Mouse (Mus musculus) left cerebral cortex, adult 11 months (tissue): ENCODE results near the gene Olfr31.

Experiments
- DNase-seq: peaks from one replicate; pipeline ENCODE4 v3.0.0; 2022; ENCODE audit warnings: low spot score

Olfr31 gene

DNA sequence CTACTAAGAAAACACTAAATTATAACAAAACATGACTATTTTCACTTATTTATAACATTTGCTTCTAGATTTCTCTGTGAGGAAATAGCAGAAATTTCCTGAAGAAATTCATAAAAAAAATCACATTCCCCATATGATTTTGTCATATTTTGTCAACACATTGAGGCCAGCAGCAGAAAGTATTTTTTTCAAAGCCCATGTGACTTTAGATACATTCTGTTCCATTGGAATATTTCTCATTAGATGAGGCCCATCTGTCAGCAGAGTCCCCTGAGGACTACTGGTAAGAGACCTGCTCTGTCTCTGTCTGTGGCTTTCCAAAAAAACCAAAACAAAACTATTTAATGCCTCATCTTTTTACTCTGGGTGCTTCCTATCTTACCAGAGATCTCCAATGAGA is at the start of gene Olfr31:
Gene Olfr31 (plus strand): TSS at position 301 of the 400 bp plus-strand sequence.
- no peak for DNase-seq

DNA sequence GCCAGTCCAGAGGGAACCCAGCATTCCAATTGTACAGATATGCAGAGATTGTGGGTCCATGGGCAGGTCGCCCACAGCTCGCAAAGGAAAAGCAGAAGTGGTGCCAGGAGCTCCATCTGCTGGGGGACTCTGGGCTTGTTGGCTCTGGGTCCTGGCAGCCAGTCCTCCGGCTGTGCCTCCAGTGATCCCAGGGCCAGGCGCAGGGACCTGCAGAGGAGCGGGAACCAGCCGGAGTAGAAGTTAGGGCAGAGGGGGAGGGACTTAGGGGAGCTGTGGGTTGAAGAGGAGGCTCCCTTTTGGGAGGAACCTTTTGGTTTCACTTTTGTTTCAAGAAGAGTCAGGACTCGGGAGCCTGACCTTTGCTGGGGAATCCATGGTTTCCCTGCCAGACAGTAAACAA is 28.2 kb upstream of the Olfr31 start:
- no peak for DNase-seq

DNA sequence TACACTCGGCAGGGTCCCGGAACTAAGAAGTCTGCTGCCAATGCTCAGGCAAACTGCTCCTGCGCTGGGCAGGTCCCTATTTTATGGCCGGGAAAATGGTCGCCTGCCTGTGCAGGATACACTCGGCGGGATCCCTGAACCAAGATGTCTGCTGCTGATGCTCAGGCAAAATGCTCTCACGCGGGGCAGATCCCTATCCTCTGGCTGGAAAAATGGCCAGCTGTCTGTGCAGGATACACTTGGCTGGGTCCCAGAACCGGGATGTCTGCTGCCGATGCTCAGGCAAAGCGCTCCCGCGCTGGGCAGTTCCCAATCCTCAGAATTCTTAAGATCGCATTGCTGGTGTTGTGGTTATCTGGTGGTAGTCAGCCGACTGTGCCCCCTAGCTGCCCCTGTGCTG is 13.7 kb upstream of the Olfr31 start:
- no peak for DNase-seq

DNA sequence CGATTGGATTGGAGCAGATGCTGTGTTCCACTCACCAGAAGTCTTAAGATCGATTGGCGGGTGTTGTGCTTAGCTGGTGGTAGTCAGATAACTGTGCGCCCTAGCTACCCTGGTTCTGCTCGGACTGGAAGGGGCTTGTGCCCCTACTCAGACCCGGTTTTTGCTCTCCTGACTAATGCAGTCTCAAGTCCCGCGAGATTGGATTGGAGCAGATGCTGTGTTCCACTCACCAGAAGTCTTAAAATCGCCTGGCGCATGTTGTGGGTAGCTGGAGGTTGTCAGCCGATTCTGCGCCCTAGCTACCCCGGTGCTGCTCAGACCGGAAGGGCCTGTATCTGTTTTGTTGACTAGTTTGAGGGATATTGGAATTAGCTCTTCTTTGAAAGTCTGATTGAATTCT is 13.2 kb upstream of the Olfr31 start:
- DNase-seq = no peak

DNA sequence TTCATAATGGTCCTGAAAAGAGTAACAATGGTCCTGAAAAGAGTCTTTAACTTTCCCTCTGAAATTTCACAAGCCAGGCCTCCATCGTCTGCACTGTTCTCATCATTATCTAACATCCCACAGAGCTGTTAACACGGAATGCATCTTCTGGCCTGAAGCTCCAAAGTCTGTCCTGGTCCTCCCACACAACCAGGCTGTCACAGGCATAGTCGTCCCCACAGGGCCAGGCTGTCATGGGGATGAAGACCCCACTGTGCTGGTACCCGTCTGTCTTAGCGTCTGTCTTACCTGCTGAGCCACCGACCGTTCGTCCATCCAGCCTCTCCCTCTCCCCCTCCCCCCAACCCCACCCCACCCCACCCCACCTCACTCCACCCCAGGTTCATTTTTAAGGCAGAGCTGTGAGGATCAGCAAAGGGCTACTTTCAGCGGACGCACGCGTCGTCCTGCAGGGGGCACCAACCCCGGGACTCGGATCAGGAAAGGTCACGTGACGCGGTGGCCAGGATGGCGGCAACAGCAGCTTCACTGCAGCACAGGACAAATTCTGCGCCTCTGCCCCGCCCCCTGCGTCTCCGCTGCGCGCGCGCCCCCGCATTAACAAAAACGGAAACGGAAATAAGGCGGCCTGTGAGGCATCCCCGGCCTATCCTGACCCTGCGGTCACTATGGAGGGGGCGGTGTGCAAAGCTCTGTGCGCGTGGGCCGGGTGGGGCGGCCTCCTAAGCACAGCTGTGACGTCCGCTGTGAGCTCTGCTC is 22.7 kb downstream of the Olfr31 start:
- peak; percentile 80 for DNase-seq

DNA sequence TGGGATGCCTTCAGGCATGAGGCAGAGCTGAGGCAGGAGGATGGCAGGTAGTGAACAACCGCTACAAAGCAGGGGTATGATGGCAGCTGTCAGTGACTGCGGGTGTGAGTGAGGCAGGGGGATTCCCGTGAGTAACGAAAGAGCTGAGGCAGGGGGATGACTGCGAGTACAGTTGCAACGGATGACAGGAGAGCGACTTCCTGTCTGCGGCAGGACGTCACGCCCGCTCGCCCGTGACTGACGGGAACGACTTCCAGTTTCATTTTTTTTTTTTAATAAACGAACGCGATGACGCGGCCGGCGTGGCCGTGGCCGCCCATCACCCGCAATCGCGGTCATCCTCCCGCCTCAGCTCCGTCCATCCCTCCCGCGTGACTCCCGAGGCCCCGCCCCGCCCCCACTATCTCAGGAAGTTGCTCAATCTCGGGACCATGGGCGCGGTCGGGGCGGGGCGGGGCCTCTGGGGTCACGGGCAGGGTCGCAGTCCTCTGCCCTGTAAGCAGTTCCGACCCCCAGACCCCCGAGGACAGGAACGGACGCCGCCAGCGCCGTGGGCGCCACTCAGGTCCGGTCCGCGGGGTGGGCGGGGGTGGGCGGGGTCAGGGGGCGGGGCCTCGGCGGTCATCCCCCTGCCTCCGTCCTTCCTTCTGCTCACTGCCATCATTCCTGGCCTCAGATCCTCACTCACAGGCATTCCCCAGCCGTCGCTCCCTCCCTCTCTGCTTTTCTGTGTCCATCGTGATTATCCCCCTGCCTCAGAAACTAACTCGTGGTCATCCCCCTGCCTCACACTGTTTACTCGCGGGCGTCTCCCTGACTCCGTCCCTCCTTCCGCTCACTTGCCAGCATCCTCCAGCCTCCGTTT is 23.6 kb downstream of the Olfr31 start, which contains the start of gene Il3ra:
Gene Il3ra (plus strand): TSS at position 328 of the 865 bp plus-strand sequence.
- no peak for DNase-seq

DNA sequence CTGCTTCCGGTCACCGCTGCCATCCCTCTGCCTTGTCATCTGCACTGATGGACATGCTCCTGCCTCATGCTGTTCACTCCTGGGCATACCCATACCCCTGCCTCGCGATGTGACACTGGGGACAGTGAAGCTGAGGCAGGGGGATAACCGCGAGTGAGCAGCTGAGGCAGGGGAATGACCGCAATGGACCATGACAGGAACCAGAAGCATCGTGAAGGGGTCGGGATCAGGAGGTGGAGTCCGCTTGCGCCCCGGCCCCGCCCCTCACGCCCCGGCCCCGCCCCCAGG is 24.1 kb downstream of the Olfr31 start:
- DNase-seq = no peak

DNA sequence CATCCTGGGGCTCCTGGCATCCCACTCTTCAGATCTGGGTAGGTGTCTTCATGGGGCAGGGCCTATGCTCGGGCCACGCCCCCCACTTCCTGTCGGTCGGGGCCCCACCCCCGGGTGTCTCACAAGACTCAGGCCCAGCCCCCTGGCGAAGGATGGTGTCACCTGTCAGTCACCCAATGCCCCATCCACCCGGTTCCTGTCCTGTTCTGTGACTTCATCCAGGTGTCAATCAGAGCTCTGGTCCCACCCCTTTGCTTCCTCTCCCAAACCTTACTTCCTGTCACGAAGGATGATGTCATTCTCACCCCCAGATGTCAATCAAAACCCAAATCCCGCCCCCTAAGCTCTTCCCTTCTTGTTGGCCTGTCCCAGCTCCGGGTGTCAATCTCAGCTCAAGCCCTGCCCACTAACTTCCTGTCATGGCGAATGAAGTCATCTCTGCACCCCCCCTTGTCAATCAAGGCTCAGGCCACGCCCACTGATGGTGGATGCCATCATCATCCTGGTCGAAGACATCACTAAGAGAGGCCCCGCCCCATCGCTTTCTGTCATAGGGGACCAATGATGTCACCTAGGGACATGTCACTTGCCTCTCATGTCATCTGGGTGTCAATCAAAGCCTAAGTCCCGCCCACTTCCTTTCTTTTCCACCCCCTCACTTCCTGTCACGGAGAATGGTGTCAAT is 24.7 kb downstream of the Olfr31 start:
- no peak for DNase-seq

DNA sequence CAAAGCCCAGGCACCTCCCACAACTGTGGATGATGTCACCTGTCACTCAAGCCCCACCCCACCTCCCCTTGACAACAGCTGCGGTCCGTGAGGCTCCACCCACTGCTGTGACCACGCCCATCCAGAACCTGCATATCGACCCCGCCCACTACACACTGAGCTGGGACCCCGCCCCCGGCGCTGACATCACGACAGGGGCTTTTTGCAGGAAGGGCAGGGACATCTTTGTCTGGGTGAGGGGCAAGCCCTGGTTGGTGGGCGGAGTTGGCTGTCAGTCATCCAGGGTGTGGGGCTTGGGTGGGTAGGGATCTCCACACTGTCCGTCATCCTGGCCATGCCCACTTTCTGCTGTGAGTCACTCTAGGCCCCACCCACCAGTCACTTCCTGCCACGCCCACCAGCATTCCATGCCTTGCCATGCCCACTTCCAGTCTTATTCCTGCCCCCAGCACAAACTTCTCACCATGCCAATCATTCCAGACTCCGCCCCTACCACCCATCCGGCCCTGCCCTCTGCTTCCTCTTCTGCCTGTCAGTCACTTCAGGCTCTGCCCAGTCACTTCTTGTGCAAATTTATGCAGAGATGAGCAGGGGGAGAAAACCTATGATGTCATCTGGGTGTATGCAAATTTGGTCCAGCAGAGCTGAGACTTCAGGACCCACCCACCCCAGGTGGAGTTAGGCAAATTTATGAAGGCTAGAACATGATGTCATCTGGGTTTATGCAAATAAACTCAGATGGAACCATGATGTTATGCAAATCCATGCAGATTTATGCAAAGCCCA is 25.4 kb downstream of the Olfr31 start:
- DNase-seq = no peak

DNA sequence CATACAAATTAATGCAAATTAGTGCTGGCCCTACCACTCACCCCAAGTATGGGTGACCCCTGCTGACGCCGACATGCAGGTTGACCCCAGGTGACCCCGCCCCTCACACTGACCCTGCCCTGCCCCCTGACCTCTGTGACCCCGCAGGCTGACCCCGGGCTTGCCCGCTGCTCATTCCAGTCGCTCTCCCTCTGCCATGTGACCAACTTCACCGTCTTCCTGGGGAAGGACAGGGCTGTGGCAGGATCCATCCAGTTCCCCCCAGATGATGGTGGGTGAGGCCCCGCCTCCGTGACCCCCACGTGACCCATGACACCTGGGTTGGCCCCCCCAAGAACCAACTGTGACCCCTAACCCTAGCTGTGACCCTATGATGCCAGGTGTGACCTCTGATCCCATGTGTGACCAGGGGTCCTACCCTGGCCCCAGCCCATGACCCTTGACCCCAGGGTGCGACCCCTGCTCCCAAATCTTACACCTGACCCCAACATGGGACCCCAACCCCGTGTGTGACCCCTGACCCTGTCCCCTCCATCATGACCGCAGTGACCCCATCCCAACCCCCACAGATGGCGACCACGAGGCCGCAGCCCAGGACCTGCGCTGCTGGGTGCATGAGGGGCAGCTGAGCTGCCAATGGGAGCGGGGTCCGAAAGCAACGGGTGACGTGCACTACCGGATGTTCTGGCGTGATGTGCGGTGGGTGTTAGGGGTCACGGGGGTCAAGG is 26.2 kb downstream of the Olfr31 start:
- no peak for DNase-seq

DNA sequence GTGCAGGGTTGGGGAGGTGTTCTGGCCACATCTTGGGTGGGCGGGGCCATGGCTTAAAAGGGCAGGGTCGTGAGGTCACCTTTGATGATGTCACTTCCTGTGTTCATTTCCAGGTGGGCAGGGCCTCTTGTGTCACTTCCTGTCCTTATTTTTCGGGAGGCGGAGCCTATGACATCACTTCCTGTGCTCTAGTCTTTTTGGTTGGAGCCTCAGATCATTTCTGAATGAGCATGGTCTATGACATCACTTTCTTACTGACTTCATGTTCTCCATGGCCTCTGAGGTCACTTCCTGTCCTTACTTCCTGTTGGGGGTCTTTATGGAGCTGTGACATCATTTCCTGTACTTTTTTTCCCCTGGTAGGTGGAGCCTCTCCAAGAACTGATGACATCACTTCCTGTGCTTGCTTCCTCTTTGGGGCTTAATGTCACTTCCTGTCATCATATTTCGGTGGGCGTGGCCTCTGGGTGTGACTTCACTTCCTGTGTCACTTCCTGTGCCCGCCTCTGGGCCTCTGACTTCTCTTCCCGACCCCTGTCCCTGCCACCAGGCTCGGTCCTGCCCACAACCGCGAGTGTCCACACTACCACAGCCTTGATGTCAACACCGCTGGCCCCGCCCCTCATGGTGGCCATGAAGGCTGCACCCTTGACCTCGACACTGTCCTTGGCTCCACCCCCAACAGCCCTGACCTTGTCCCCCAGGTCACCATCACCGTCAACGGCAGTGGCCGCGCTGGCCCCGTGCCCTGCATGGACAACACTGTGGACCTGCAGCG is 27.0 kb downstream of the Olfr31 start:
- no peak for DNase-seq

DNA sequence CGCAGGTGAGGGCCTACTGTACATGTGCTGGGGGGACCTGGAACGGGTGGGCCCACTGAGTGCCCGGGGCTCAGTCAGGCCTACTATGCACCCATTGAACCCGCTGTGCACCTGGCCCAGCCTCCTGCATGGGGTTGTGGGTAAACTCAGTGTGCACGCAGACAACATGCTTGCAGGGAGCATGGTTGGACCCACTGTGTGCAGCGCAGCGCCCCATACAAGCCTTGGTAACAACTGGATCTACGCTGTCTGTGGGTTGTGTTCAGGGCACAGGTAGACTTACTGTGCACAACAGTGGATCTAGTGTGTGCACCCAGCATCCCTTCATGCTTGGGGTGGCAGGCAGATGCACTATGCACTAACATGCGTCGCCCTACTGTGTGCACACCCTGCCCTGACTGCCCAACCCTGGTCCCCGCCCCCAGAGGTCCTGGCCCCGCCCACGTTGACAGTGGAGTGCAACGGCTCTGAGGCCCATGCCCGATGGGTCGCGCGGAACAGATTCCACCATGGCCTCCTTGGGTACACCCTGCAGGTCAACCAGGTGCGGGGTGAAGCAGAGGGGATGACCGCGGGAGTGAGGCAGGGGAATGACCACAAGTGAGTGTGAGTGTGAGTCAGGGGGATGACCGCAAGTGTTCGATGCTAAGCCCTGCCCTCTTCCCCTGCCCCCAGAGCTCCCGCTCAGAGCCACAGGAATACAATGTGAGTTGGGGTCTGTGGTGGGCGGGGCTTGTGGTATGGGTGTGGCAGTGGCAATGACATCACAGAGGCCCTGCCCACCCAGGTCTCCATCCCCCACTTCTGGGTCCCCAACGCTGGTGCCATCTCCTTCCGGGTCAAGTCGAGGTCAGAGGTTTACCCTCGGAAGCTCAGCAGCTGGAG is 27.9 kb downstream of the Olfr31 start:
- DNase-seq = no peak

DNA sequence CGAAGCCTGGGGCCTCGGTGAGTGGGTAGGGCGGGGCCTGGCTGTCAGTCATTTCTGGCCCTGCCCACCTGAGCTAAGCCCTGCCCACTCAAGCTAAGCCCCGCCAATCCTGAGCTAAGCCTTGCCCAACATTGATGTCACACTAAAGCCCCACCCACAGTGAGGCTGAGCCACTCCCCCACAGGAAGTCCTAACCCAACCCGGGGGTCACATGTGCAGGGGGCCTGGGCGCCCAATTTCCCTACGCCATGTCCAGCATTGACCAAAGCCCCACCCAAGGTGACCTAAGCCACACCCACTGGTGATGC is 28.5 kb downstream of the Olfr31 start:
- DNase-seq = no peak

DNA sequence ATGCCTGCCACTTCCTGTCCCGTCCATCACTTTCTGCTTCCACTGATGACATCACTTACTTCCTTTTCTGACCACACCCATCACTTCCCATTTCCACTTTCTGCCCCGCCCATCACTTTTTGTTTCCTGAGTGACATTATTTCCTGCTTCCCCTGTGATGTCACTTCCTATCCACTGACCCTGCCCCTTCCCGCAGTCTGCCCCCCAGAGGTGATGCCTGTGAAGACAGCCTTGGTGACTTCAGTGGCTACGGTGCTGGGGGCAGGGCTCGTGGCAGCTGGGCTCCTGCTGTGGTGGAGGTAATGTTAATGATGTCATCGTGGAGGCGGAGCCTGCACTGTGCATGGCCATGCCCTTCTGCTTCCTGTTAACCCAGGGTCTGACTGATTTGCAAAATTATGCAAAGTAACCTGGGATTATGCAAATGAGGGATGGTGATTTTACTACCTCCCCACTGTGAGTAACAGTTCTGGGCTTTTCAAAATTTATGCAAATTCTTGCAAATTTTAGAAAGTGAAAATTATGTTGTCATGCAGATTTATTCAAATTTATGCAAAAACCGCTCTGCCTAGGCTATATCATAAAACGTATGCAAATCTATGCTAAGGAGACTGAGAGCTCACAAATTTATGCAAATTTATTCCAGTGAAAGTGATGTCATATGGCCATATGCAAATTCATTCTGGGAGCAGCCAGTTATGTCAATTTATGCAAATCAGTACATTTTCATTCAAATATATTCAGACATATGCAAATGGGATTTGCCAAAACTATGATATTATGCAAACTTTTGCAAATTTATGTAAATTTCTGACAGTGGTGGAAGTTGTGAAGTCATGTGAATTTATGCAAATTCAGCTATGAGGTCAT is 29.3 kb downstream of the Olfr31 start:
- no peak for DNase-seq

DNA sequence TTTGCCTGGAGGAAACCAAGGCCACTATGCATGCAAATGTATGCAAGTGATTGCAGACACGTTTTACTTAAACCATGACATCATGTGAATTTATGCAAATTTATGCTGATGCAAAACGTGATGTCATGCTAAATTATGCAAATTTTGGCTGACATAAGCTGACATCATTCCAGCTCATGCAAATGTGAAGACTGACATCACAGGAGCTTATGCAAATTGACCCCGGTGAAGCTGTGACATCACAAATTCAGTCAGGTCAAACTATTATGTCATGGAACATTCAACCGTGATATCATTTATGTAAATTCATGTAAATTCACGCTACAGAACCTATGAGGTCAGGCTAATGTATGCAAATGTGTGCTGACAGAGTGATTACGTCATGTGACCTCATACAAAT is 30.0 kb downstream of the Olfr31 start:
- DNase-seq = no peak

DNA sequence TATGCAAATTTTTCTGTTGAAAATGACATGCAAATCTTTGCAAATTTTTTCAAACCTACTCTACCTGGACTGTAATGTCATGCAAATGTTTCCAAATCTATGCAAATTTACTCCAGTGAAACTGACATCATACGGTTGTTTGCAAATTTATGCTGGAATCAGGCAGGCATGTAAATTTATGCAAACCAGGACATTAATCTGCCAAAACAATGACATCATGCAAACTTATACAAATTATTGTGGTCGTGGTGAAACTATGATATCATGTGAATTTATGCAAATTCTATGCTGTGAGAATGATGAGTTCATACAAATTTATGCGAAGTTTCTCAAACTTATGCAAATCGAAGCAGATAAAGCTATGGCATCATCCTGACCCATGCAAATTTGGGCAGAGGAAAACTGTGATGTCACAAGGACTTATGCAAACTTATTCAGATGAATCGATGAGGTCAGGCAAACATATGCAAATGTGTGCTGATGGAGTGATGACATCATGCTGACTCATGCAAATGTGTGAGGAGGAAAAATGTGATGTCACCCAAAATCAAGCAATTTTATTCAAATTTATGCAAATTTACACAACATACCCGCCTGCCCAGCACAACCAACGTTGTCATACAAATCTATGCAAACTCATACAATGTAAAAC is 30.6 kb downstream of the Olfr31 start:
- no peak for DNase-seq

DNA sequence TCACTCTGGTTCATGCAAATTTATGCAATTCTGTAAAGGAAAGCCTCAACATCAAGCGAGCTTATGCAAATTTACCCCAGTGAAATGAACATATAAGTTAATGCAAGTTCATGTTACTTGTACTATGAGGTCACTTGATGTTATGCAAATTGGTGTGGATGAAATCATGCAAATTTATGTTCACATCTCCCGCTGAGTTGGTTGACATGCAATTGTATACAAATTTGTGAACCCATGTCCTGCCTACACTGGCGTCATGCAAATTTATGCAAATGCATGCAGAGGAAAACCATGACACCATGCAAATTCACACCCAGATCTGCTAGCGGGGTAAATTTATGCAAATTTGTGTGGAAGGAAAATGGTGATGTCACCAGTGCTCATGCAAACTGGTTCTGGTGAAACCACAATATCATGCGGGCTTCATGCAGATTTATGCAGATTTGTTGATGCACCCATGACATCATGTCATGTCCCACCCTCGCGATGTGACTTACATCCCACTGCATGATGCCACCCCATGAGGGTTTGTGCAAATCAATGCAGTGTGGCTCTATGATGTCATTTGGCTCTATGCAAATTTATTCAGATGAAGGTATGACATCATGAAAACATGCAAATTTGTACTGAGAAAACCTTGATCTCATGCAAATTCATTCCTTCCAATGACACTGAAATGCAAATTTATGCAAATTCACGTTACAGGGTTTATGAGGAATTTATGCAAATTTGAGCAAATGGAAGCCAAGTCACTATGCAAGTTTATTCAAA is 31.3 kb downstream of the Olfr31 start:
- DNase-seq = no peak
